Mouse (Mus musculus) ovary, postnatal 36 days (tissue): ENCODE results near the gene Jsrp1.
"Not testable (repeated sequence)": the region's sequence is repeated elsewhere in the genome, so short reads cannot be mapped to it uniquely, and the experiment has no call there.

Experiments
- DNase-seq: peaks from one replicate; pipeline ENCODE4 v3.0.0; 2022; ENCODE audit warnings: low spot score, mixed read lengths

Gene Jsrp1

DNA sequence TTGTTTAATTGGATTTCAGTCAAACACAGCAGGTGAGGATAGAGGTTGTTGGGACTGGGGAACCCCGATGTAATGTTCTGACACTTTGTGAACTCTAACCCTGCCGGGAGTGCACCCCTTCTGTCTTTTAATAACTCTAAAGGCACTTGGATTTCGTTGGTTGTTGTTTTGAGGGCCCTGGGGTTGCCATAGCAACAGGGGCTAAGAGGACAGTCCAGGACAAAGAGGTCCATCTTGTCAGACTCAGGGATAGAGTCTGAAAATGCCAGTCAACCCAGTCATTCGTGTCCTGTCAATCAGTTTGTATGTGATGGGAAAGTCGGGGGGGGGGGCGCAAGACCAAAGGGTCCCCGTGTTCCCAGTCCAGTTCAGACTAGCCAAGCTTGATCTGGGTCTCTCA, 19.5 kb upstream of the Jsrp1 start:
- DNase-seq: no peak

DNA sequence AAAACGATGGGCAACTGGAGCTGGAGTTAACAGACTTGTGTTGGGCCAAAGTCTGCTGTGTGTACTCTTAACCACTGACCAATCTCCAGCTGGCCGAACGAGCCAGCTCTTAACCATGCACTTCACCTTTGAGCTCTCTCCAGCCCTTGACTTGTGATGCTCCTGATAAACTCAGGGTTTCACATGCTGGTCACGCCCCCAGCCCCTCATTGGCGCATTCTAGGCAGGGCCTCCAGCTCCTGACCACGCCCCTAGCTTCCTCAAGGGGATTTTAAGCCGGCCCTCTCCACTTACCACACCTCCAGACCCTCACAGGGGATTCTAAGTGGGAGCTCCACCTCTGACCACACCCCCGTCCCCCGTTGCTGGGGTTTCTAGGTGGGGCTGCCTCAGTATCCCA, 17.8 kb upstream of the Jsrp1 start:
- peak; percentile 46 for DNase-seq

DNA sequence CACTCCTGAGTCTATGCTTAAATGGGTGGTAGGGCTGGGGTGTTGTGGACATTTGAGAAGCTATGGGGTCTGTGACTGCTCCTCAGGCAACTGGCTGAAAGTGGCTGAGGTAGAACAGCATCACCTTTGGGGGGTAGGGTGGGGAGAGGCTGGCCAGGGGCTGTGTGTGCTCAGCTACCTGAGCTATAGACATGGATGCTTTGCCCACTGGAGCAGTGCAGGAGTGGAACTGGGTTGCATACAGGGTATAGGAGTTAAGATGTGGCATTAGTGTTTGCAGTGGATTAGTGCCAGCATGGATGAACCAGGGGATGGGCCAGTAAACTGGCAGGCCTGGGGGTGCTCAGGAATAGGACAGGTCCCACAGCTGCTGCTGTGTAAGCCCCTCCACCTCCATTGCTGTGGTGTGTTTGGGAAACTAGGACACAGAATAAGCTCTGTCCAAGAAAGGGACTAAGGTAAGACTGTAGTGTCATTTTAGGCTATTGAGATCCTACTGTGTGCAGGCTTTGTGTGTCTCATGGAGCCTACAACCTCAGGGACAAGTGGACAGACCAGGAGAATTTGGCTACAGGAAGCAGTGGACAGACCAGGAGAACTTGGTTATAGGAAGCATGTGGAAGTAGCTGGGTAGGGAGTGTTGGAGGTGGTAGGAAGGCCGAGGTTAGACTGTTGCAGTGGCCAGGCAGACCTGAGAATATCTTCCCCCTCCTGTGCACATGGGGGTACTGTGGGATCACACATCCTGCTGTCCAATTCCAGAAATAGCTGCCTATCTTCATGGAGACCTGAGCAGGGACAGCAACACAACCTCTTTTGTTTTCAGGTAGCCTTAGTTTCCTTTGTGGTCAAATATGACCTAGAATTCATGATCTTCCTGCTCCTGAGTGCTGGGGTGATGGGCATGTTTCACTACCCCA, 16.3 kb upstream of the Jsrp1 start:
- DNase-seq: no peak

DNA sequence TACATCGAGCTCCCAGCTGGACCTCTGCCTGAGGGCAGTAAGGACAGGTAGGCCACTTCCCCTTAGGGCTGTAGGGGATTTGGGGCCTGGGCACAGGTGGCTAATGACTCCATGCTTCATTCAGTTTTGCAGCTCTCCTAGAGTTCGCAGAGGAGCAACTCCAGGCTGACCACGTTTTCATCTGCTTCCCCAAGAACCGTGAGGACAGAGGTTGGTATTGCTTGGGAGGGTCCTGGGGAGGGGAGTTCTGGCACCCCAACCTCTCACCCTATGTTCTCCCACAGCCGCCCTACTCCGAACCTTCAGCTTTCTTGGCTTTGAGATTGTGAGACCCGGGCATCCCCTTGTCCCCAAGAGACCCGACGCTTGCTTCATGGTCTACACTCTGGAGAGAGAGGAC, 15.3 kb upstream of the Jsrp1 start:
- not testable (repeated sequence) for DNase-seq

DNA sequence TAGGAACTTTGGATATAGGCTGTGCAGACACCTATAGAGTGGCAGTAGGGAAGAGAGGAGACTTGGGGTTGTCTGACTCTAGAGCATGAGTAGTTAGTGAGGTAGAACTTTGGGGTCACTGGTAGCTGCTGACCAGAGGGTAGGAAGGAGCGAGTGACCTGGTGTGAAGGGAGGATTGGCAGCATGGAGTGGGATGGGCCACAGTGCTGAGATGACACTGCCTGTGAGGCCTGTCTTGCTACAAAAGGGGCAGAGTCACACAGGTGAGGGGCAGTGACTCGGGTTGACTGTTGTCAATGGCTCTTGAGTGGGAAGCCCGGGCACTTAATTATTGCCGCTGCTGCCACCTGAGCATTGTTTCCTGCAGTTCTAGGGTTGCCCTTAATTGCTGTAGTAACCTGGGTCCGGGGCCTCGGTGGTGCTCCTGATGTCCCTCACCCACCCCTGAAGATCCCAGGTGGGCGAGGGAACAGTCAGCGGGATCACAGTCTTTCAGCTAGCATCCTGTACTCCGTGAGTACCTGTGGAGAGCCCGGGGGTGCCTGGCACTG, 14.6 kb upstream of the Jsrp1 start:
- no peak for DNase-seq

DNA sequence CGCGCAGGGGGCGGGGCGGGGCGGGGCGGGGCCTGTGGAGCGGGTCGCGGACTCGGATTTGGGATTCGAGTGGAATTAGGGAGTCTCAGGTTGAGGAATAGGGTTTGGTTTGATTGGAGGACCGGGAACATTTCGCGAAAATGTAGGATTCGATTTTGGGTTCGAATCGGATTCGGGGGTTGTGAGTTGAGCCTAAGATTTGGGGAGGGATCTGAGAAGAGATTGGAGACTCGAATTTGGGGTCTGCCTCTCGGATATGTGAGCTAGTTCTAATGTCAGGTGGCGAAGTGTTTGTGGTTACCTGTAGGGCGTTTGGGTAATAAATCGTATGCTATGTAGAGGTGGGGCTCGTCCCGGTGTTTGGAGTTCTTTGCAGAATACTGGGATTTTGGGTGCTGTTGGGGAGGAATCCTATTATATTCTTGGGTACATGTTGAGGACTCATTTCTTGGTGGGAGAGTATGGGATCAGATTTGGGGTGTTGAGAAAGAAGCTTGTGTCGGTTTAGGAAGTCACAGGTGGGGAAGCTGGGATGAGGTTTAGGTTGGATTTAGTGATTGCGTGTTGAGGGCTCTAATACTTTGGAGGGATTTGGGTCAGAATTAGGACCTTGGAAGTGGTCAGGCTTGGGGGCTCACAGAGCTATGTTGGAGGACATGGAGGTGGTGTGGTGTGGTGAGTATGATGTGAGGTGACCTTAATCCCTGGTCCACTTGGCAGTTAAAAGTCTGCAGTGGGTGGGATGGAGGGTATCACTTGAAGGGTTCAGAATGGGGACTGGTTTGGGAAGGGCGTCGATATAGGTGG, 14.0 kb upstream of the Jsrp1 start:
- DNase-seq: no peak

DNA sequence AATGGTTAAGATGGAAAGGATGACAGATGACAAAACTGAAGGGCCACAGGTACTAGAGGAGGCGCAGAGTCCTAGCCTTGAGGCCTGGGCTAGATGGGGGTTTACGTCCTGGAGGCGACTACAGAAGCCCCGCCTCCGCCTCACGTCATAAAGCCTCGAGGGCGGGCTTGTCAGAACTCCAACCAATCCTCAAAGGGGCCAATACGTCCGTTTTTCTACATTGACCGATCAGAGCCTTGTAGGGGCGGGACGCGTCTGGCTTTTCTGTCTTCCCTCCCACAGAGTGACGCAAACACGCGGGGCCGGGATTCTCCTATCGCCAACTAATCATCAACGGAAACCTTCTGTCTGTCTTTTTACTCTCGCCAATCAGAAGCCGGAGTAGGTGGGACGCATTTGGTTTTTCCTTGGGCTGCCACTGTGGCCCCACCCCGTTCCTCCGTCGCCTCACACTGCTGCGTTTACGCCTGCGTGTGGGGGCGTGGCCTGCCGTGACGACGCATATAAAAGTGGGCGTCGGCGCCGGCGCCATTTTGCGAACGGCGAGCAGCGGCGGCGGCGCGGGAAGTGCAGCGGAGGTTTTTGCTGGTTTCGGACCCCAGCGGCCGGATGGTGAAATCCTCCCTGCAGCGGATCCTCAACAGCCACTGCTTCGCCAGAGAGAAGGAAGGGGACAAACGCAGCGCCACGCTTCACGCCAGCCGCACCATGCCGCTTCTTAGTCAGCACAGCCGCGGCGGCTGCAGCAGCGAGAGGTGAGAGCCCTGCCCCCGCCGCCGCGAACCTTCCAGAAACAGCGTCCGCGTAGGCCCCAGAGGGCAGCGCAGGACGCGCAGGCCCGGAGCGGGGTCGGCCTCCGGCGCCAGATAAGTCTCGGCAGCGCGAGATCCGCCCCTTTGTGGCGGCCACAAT, 13.1 kb upstream of the Jsrp1 start, which contains the start of gene Oaz1:
Gene Oaz1 (plus strand): TSS at position 506 of the 912 bp plus-strand sequence.
- DNase-seq: peak; percentile 96

DNA sequence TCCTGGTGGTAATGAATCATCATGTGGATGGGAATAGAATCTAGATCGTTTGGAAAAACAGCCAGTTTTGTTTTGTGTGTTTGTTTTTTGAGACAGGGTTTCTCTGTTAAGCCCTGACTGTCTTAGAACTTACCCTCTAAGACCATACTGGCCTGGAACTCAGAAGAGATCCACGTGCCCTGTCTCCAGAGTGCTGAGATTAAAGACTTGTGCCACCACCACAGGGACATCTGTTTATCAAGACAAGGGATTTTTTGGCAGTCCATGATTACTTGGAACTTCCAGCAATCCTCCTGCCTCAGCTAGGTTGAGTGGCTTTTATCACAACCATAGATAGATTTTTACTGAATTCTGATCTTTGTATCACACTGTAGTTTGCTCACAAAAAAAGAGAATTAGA, 11.5 kb upstream of the Jsrp1 start:
- DNase-seq: no peak

DNA sequence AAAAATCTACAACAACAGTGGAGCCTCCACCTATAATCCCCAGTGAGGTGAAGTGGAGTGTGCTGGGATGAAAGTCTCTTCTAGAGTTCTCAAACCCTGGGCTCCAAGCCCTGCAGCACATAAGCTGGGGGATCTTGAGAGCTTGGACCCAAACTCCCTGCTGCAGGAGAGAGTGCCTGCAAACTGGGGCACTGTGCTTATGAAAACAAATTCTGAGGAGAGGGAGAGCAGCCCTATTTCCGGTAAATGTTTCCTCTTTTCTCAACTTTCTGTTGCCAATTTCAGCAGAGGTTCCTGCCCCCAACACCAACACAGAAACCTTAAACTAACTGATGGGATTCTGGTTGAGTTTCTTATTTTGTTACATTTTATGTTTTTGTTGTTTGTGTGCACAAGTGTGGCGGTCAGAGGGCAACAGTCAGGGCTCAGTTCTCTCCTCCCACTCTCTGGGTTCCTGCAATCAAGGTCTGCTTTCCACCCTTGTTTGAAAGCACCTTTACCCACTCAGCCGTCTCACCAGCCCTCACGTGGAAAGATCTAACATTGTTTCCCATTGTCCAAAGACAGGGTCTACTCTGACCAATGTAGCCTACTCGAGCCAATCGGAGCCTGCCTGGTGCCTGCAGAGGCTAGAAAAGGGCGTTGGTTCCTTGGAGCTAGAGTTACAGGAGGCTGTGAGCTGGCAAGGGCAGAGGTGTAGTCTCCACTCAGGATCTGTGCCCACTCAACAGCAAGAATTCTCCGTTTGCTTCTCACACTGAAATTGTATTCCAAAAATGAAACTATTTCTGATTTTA, 10.7 kb upstream of the Jsrp1 start:
- DNase-seq: no peak

DNA sequence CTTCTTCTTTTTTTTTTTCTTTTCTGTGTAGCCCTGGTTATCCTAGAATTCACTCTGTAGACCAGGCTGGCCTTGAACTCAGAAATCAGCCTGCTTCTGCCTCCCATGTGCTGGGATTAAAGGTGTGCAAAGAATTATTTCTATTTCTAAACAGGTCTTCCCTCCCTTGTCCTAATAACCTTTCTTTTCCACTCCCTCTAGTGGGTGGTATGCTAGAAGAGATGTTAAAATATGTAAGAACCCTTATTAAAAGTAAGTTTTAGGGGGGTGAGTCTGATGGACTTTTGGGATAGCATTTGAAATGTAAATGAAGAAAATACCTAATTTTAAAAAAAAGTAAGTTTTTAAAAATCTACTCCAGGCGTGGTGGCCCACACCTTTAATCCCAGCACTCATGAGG, 10.0 kb upstream of the Jsrp1 start:
- no peak for DNase-seq

DNA sequence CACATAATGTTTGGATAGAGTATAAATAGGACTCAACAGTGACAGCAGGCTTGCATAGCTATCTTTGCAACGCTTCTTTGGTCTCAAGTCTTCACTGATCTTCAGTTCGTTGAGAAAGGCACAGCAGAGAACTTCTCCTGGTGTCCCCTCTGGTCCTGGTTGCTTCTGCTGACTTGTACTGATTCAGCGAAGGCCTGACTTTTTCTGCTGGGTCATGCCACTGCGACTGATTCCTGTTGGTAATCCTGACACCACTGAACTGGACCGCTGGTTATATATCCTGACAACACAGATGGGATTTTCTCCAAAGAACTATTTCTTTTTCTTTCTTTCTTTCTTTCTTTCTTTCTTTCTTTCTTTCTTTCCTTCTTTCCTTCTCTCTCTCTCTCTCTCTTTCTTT, 9.2 kb upstream of the Jsrp1 start:
- no peak for DNase-seq

DNA sequence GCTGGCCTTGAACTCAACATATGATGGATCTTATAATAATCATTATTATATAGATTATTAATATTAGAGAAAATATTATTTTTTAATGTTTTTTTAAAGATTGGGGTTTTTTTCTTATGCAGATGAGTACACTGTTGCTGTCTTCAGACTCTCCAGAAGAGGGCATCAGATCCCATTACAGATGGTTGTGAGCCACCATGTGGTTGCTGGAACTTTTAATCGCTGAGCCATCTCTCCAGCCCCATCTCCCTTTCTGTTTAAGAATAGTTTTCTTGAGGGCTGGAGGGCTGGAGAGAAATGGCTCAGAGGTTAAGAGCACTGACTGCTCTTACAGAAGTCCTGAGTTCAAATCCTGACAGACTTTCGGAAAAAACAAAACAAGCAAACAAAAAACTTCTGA, 8.7 kb upstream of the Jsrp1 start:
- DNase-seq: no peak

DNA sequence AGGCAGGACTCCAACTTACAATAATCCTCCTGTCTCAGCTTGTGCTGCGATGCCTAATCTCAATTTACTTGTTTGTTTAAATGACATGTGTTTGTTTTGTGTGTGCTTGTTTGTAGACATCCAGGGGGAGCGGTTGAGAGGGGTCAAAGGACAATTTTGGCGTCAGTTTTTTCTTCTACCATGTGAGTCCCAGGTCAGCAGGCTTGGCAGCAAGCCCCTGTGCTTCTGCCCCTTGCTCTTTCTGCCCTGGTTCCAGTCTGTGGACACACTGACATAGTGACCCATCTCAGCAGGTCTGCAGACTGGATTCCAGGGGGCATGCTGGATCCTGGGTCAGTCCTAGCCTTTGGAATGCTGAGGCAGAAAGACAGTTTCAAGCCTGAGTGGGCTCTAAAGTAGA, 6.1 kb upstream of the Jsrp1 start:
- no peak for DNase-seq

DNA sequence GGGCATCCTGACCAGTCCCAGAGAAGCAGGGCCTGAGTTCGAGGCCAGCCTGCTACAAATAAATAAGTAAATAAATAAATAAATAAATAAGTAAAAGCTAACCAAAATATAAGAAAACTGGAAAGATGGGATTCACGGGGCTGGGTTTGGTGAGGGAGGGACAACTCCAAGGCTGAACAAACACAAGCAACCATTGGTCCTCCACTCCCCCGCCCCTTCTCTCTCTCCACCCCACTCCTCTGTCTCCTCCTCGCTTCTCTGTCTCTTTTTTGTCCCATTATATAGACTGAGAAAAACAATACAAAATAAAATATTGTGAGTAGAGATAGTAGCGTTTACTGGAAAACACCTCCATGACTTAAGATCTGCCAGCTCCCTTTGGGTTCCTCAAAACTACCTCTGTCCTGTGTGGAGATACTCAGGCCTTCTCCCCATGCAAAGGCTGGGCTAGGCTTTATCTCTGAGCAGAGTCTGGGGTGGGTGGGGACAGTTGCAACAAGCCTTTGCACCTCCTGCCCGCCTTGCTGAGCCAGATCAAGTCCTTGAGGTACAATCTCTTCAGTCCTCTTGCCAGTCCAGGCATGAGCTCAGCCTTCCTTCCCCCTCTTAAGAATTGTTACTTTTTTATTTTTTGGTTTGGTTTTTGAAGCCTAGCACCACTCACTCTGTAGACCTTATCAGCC, 5.4 kb upstream of the Jsrp1 start:
- no peak for DNase-seq

DNA sequence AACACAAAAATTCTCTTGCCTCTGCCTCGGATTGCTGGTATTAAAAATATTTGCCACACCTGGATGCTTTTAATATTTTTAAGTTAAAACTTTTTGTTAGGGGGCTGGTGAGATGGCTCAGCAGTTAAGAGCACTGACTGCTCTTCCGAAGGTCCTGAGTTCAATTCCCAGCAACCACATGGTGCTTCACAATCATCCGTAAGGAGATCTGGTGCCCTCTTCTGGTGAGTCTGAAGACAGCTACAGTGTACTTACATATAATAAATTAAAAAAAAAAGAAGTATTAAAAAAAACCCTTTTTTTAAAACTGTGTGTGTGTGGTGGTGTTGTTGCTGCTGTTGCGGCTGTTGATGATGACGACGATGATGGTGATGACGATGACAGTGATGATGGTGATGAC, 4.7 kb upstream of the Jsrp1 start:
- DNase-seq: not testable (repeated sequence)

DNA sequence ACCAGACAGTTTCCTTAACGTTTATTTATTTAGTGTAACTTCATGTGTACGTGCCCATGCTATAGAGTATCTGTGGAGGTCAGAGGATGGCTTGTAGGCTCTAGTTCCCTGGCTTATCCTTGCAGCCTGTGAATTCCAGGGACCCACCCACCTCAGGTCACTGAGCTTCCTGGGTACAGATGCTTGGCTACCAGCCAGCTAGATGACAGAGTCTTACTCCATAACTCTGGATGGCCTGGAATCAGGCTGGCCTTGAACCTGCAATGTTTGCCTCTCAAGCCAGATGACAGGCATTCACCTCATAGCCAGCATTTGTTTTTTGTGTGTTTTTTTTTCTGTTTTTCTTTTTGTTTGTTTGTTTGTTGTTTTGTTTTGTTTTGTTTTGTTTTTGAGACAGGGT, 3.9 kb upstream of the Jsrp1 start:
- DNase-seq: no peak

DNA sequence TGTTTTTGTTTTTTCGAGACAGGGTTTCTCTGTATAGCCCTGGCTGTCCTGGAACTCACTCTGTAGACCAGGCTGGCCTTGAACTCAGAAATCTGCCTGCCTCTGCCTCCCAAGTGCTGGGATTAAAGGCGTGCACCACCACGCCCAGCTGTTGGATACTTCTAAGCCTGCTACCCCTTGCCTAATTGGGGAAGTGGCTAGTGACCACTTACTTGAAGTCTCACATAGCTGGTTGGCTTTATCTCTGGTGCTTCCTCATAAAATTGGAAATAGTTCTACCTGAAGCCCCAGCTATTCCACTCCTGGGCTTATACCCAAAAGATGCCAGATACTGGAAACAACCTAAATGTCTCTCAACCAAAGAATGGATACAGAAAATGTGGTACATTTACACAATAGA, 3.0 kb upstream of the Jsrp1 start:
- not testable (repeated sequence) for DNase-seq

DNA sequence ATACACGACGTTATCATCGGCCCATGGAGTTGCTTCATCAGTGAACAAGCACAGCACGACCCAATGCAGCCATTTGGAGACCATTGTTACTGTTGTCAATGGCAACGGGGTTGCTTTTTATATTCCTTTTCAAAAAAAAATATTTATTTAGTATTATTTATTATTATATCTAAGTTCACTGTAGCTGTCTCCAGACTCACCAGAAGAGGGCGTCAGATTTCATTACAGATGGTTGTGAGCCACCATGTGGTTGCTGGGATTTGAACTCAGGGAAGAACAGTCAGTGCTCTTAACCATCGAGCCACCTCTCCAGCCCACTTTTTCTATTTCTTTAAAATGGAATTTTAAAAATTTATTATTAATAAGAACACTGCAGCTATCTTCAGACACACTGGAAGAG, 1.5 kb upstream of the Jsrp1 start:
- no peak for DNase-seq

DNA sequence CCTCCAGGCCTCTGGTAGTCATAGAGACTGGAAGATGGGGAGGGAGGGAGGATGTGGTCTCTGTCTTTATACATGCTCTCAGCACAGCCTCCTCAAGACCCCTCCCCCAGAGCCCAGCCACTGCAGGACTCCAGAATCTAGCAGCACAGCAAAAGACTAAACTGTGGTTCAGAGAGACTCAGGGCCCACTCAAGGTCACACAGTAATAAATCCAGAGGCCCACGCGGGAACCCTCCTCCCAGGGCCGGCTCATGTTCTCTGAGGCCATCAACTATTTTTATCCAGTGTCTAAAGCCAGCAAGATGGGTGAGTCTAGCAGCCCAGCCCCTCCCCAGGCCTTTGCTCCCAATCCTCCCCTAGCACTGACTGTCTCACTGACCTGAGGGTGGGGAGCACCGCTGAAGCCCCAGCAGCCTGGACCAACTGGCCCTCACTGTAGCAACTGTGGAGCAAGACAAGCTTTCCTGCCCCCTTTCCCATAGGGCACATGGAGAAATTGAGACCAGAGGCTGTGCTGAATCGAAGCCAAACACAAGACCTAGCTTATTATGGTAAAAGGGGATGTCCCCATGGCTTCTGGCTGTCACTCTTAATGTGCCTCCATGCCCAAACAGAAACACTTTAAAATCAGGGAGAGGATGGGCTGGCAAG, 782 bp downstream of the Jsrp1 start:
- no peak for DNase-seq

DNA sequence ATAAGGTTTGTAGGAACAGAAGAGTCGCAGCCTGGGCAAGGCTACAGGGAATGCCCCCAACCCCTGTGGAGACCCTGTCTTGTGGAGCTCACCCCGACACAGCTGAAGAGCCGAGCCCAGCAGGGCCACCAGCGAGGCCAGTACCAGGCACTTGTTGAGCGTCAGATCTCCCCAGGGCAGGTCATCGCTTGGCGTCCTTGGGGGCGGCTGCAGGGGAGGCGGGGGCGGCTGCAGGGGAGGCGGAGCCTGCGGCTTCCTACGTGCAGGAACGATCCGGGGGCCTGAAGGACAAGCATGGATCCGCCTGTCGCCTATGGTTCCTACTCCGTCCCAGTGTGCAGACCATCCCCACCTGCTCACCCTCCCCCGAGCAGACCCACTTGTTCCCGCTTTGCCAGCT, 3.2 kb downstream of the Jsrp1 start:
- DNase-seq: peak; percentile 74
